8 mouse cellular contexts compared by ENCODE assay signal in genomic region chr12:84009171-84009965, GRCm38 (mm10). TPM values are rescaled to one million over a fixed set of nuclear protein-coding genes. Genes with fewer than 3 reads are reported as not detected.
A peak's percentile ranks its signal among the peaks of the same experiment; 100 is the strongest.
DNase-seq lines count a peak whose midpoint lies in the region; ATAC-seq and TF ChIP-seq lines count a peak whose summit lies in the region.
"Not testable (repeated sequence)": the region's sequence is repeated elsewhere in the genome, so short reads cannot be mapped to it uniquely, and the experiment has no call there.

Acot1 (plus strand) TSS chr12:84009490.

- TF ChIP-seq CTCF in cortical plate, adult 2 months (IDR thresholded peaks at IDR 0.05; ENCODE audit: extremely low read depth, insufficient read depth, low read length); lung, postnatal 0 days (IDR thresholded peaks at IDR 0.05): not testable (repeated sequence)

- H3K4me1 ChIP-seq in cortical plate, adult 2 months (ENCODE audit: control insufficient read depth, insufficient read depth, low read length); lung, postnatal 0 days (ENCODE audit: insufficient read depth, low read depth, low read length): not testable (repeated sequence)
- peaks cover 22% of the 10 kb centered on the region for H3K4me1 ChIP-seq in hindbrain, embryonic 14.5 days (replicated peaks; ENCODE audit: control insufficient read depth, insufficient read depth, low read length)

- H3K27me3 ChIP-seq in hindbrain, embryonic 14.5 days (ENCODE audit: control insufficient read depth, insufficient read depth, low read length); lung, postnatal 0 days (replicated peaks; ENCODE audit: insufficient read depth, low read length): not testable (repeated sequence)

- peak within 1 kb of the TSS; percentile 51 for H3K4me2 ChIP-seq in hindbrain, embryonic 14.5 days (replicated peaks)
- H3K4me2 ChIP-seq in lung, postnatal 0 days (replicated peaks; ENCODE audit: low read depth, low read length), result peak within 1 kb of the TSS; percentile 55

- under 1% methylated on average over 49 of the region's 70 CpGs for WGBS in hindbrain, embryonic 14.5 days
- WGBS in lung, postnatal 0 days, result 3% methylated on average over 42 of the region's 70 CpGs

- peak; percentile 90 for TF ChIP-seq EP300 in lung, postnatal 0 days (IDR thresholded peaks at IDR 0.05)

- H3K4me3 ChIP-seq in cortical plate, adult 2 months (ENCODE audit: insufficient read depth, low read length), result peak within 1 kb of the TSS; percentile 54
- peak within 1 kb of the TSS; percentile 40 for H3K4me3 ChIP-seq in hindbrain, embryonic 14.5 days (replicated peaks; ENCODE audit: low read length)
- H3K4me3 ChIP-seq in lung, postnatal 0 days (ENCODE audit: low read depth, low read length), result peak within 1 kb of the TSS; percentile 41

- peak; percentile 88 for DNase-seq in R1 (ENCODE audit: low read depth, low spot score)
- DNase-seq in gastrocnemius, adult 8-10 months (ENCODE audit: low spot score in 2 of 2), result peak; percentile 23 to 39
- peak; percentile 69 for DNase-seq in hindbrain, embryonic 14.5 days (ENCODE audit: low spot score)
- DNase-seq in layer of hippocampus, postnatal 36 days, result peak; percentile 56
- peak; percentile 97 for DNase-seq in lung, postnatal 0 days (ENCODE audit: low spot score)
- peak; percentile 76 for DNase-seq in ovary, adult 18-20 months (ENCODE audit: low spot score)
- peak; percentile 64 for DNase-seq in thymus, postnatal 14 days

- peak within 1 kb of the TSS; percentile 55 for H3K9ac ChIP-seq in hindbrain, embryonic 14.5 days
- peak within 1 kb of the TSS; percentile 48 for H3K9ac ChIP-seq in lung, postnatal 0 days (replicated peaks; ENCODE audit: low read depth)

- peak; percentile 59; the same call in 1 of the 2 replicates for TF ChIP-seq POLR2A in cortical plate, adult 2 months (IDR thresholded peaks at IDR 0.05; ENCODE audit: extremely low read depth, insufficient read depth, low read length)

- peak within 1 kb of the TSS; percentile 56; the same call in 1 of the 2 replicates for H3K27ac ChIP-seq in cortical plate, adult 2 months (ENCODE audit: insufficient read depth, low read length)
- H3K27ac ChIP-seq in hindbrain, embryonic 14.5 days, result peak within 1 kb of the TSS; percentile 63
- H3K27ac ChIP-seq in lung, postnatal 0 days (ENCODE audit: low read length), result peak within 1 kb of the TSS; percentile 80

- ATAC-seq in hindbrain, embryonic 14.5 days (ENCODE audit: low FRiP score), result peak; percentile 93
- ATAC-seq in lung, postnatal 0 days, result peak; percentile 98

- H3K9me3 ChIP-seq in hindbrain, embryonic 14.5 days (ENCODE audit: control insufficient read depth, low read length); lung, postnatal 0 days (ENCODE audit: low read length): not testable (repeated sequence)

- not testable (repeated sequence) for H3K36me3 ChIP-seq in hindbrain, embryonic 14.5 days (replicated peaks; ENCODE audit: control insufficient read depth, insufficient read depth); lung, postnatal 0 days (ENCODE audit: insufficient read depth, low read length)

RNA-seq across cellular contexts. Expression of gene Acot1, which starts in this region (rescaled TPM):
- 15.5 and 16.4 TPM in 2 replicates for polyA plus RNA-seq in cortical plate, adult 2 months (2012; rRNA removed)
- total RNA-seq in gastrocnemius, adult 8-10 months (2022), result 1 to 10 TPM; 2.5 to 5.3 (median 3.4) TPM
- 100 and 108 TPM in 2 replicates for polyA plus RNA-seq in hindbrain, embryonic 14.5 days (2014; fragmentation: Nextera tagmentation; extraction: Ambion mirVana)
- total RNA-seq in layer of hippocampus, postnatal 36 days (2021), result 10 to 100 TPM; 23.1 to 25.4 TPM
- polyA plus RNA-seq in lung, postnatal 0 days (2015; fragmentation: Nextera tagmentation; extraction: Ambion mirVana), result 164 and 195 TPM in 2 replicates

Comparison
In these comparisons a context has a peak if more than half of its experiments do, and no peak if none do; other contexts are left out.
1. Peak in every context shown above with its lines: DNase-seq, ATAC-seq, H3K4me3 ChIP-seq and H3K27ac ChIP-seq.
2. DNase-seq: peak in every context shown above with its lines; median percentile 97 in lung, postnatal 0 days; 88 in R1; 76 in ovary, adult 18-20 months; 69 in hindbrain, embryonic 14.5 days; 64 in thymus, postnatal 14 days; 56 in layer of hippocampus, postnatal 36 days; 31 in gastrocnemius, adult 8-10 months.